Mouse (Mus musculus): ENCODE measurements around the gene Slc46a3.

DNA sequence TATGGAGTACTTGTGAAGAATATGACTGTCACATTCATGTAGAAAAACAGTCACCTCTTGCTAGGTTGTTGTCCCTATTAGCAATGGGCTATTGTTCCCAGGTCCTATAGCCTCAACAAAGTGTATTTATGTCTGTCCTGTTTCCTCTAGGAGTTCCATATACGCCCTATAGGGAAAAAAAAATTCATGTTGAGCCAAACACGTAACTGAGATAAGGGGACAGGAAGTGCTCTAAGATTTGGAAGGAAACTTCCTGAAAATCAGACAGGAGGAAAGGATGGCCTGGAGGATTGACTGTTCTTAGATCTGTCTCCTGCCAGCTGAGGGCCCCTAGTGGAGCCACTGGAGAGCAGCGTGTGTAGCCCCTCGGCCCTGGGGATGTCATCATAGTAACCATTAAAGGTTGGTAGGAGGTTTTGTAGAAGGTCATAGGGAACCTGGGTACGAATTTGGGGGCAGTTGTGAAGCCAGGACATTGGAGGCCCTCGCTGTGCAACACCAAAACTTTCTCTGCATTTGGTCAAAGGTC is 20.5 kb upstream of the Slc46a3 start:
- no peak for TF ChIP-seq EP300 (IDR thresholded peaks at IDR 0.05; ENCODE audit: low read depth)
- peak; percentile 41 for TF ChIP-seq CTCF (IDR thresholded peaks at IDR 0.05; ENCODE audit: low read depth)
